Mouse (Mus musculus) erythroid progenitor cell, adult 5-6 weeks (primary cell): ENCODE measurements at regions not wholly inside any gene's neighbourhood (a gene's known extent, or its start where the extent isn't known, plus 50 kb on each side); places are given as distances from the start of the nearest gene placed in this dataset.

Source experiments
- ATAC-seq: replicated peaks from 2 replicates; pipeline ENCODE4 v1.8.0; 2016; ENCODE audit warnings: moderate number of reproducible peaks, mild to moderate bottlenecking, moderate TSS enrichment, inconsistent platforms; ENCODE audit not compliant: poor library complexity, low FRiP score, severe bottlenecking

- ATAC-seq: no peak; the same call in 1 of the 2 replicates
Observed at GRCm38 (mm10) chr6:84441721-84442480, 151.8 kb downstream of the Cyp26b1 start.

- ATAC-seq: no peak
Observed at GRCm38 (mm10) chr6:84436716-84437115, 157.0 kb downstream of the Cyp26b1 start.

GRCm38 (mm10) chr6:84434532-84434931 lies 159.2 kb downstream of the Cyp26b1 start:
- no peak for ATAC-seq

- no peak for ATAC-seq
Observed at GRCm38 (mm10) chr6:84431622-84431955, 162.1 kb downstream of the Cyp26b1 start.

- ATAC-seq: no peak
Observed at GRCm38 (mm10) chr6:84430925-84431621, 162.6 kb downstream of the Cyp26b1 start.

GRCm38 (mm10) chr6:84430146-84430545 lies 163.6 kb downstream of the Cyp26b1 start:
- no peak for ATAC-seq

- ATAC-seq: no peak
Observed at GRCm38 (mm10) chr6:84429247-84429646, 164.5 kb downstream of the Cyp26b1 start.

- ATAC-seq: no peak
Observed at GRCm38 (mm10) chr6:84426691-84427090, 167.0 kb downstream of the Cyp26b1 start.

- 0 out of 2 replicates have a peak, but pooled peaks have one; percentile 25 for ATAC-seq
Observed at GRCm38 (mm10) chr6:84425823-84426222, 167.9 kb downstream of the Cyp26b1 start.

GRCm38 (mm10) chr6:84422946-84423345 lies 170.8 kb downstream of the Cyp26b1 start:
- ATAC-seq: no peak

GRCm38 (mm10) chr6:84419691-84420090 lies 174.0 kb downstream of the Cyp26b1 start:
- no peak for ATAC-seq

GRCm38 (mm10) chr6:84419281-84419680 lies 174.4 kb downstream of the Cyp26b1 start:
- ATAC-seq: no peak

GRCm38 (mm10) chr6:84416992-84417636 lies 176.6 kb downstream of the Cyp26b1 start:
- ATAC-seq: no peak

- no peak for ATAC-seq
Observed at GRCm38 (mm10) chr6:84414400-84414799, 179.3 kb downstream of the Cyp26b1 start.

GRCm38 (mm10) chr6:84409863-84410513 lies 183.7 kb downstream of the Cyp26b1 start:
- no peak for ATAC-seq

- no peak for ATAC-seq
Observed at GRCm38 (mm10) chr6:84408513-84408912, 185.2 kb downstream of the Cyp26b1 start.

- ATAC-seq: no peak
Observed at GRCm38 (mm10) chr6:84407773-84408172, 185.9 kb downstream of the Cyp26b1 start.

- no peak for ATAC-seq
Observed at GRCm38 (mm10) chr6:84404695-84405094, 189.0 kb downstream of the Cyp26b1 start.

GRCm38 (mm10) chr6:84402431-84402830 lies 191.3 kb downstream of the Cyp26b1 start:
- no peak for ATAC-seq

GRCm38 (mm10) chr6:84394496-84395090 lies 199.1 kb downstream of the Cyp26b1 start:
- no peak for ATAC-seq
